Mouse (Mus musculus) heart, adult 18-20 months (tissue): Measurements from ENCODE around the gene Abcd3. TPM values are rescaled to one million over a fixed set of nuclear protein-coding genes. Genes with fewer than 3 reads are reported as not detected.
"Not testable (repeated sequence)": the region's sequence is repeated elsewhere in the genome, so short reads cannot be mapped to it uniquely, and the experiment has no call there.

ENCODE experiments used
- DNase-seq, 2 experiments: peaks; one replicate each; pipeline ENCODE4 v3.0.0; 2021 to 2022; ENCODE audit warnings: mixed read lengths in 1 of 2
- total RNA-seq, 2 experiments: library from RNA; stranded (reverse); gene quantifications; 2 replicates each; pipeline ENCODE4 v1.2.3; 2021

The Abcd3 gene
- total RNA-seq, 2 experiments from 2014 or later: 78.1 to 93.1 TPM

GRCm38 (mm10) chr3:121818736-121819396 lies 3.8 kb upstream of the Abcd3 start:
- no peak for DNase-seq

GRCm38 (mm10) chr3:121815549-121816235 lies 590 bp upstream of the Abcd3 start:
- DNase-seq: peak; percentile 14 to 24

- DNase-seq: peak; percentile 33 to 64
These were observed 663 bp downstream of the Abcd3 start for GRCm38 (mm10) chr3:121814413-121814864.

- no peak for DNase-seq
These were observed 1.3 kb downstream of the Abcd3 start for GRCm38 (mm10) chr3:121813834-121814233.

- DNase-seq: no peak
These were observed 6.9 kb downstream of the Abcd3 start for GRCm38 (mm10) chr3:121808246-121808645.

GRCm38 (mm10) chr3:121794214-121794613 lies 20.9 kb downstream of the Abcd3 start:
- DNase-seq: no peak

GRCm38 (mm10) chr3:121792246-121792645 lies 22.9 kb downstream of the Abcd3 start:
- DNase-seq: no peak

GRCm38 (mm10) chr3:121790442-121790841 lies 24.7 kb downstream of the Abcd3 start:
- DNase-seq: no peak

GRCm38 (mm10) chr3:121789790-121790189 lies 25.3 kb downstream of the Abcd3 start:
- DNase-seq: no peak

- DNase-seq: no peak
These were observed 32.1 kb downstream of the Abcd3 start for GRCm38 (mm10) chr3:121783020-121783419.

GRCm38 (mm10) chr3:121777943-121778342 lies 37.2 kb downstream of the Abcd3 start:
- DNase-seq: peak; percentile 21 to 61

- DNase-seq: not testable (repeated sequence)
These were observed 41.8 kb downstream of the Abcd3 start for GRCm38 (mm10) chr3:121773336-121773735.

GRCm38 (mm10) chr3:121768770-121769169 lies 46.3 kb downstream of the Abcd3 start:
- DNase-seq: no peak

- DNase-seq: no peak
These were observed 48.3 kb downstream of the Abcd3 start for GRCm38 (mm10) chr3:121766818-121767217.

GRCm38 (mm10) chr3:121766048-121766447 lies 49.1 kb downstream of the Abcd3 start:
- no peak for DNase-seq

GRCm38 (mm10) chr3:121762056-121762852 lies 52.8 kb downstream of the Abcd3 start:
- DNase-seq: peak; percentile 21 to 24

GRCm38 (mm10) chr3:121758373-121758772 lies 56.7 kb downstream of the Abcd3 start:
- no peak for DNase-seq

- DNase-seq: no peak
These were observed 60.0 kb downstream of the Abcd3 start for GRCm38 (mm10) chr3:121755152-121755551.

GRCm38 (mm10) chr3:121754319-121755090 lies 60.6 kb downstream of the Abcd3 start:
- not testable (repeated sequence) for DNase-seq

- DNase-seq: not testable (repeated sequence)
These were observed 73.8 kb downstream of the Abcd3 start for GRCm38 (mm10) chr3:121741186-121741848.

GRCm38 (mm10) chr3:121739489-121740213 lies 75.5 kb downstream of the Abcd3 start:
- no peak for DNase-seq
